Mouse (Mus musculus): ENCODE results near the gene Adh6a. TPM values are rescaled to one million over a fixed set of nuclear protein-coding genes. Genes with fewer than 3 reads are reported as not detected.

Gene Adh6a
- polyA plus RNA-seq, 1 experiment from 2014 or later = not detected

DNA sequence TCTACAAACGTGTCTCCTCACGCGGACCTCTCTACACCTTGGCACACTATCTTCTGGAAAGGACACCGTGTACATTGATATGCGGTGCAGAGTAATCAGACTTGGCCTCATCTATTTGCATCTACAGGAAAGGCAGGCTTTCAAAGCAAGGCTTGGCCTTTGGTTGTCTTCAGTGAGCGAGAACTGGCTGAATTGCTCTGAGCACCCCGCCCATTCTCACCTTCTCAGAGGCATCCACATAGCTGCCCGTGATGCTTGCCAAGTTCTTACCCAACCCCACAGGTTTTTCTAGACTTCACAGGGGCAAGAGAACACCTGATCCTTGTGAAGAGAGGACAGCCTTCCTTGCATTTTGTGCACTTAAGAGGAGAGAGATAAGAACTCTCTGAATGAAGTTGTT, 3.2 kb upstream of the Adh6a start:
- no peak for ATAC-seq
- WGBS (ENCODE audit: insufficient replicate concordance) = 79% methylated on average over 8 of the region's 8 CpGs
- DNase-seq = no peak

DNA sequence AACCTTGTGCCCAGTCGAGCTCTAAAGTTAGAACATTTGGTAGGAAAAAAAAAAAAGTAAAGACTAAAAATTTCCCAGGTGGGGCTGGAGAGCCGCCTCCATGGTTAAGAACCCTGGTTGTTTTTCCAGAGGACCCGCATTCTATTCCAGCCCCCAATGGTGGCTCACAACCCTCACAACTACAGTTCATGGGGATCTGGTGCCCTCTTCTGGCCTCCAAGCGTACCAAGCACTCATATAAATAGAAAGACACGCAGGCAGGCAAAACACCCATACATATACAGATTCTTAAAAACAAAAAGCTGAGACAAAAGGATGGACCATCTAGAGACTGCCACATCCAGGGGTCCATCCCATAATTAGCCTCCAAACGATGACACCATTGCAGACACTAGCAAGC, 2.1 kb upstream of the Adh6a start:
- TF ChIP-seq CTCF (IDR thresholded peaks at IDR 0.05; ENCODE audit: low read depth) = peak; percentile 38
- no peak for TF ChIP-seq EP300 (IDR thresholded peaks at IDR 0.05; ENCODE audit: low read depth)
- no peaks in the 10 kb centered on the region for H3K36me3 ChIP-seq (replicated peaks; ENCODE audit: insufficient read depth, low read length)
- DNase-seq = no peak
- no peak for ATAC-seq
- H3K4me3 ChIP-seq (ENCODE audit: low read depth, low read length) = no peak overlapping the region
- no peak overlapping the region for H3K9ac ChIP-seq (replicated peaks)
- no peaks in the 10 kb centered on the region for H3K27me3 ChIP-seq (ENCODE audit: insufficient read depth, low read length)
- no peak overlapping the region for H3K4me2 ChIP-seq (ENCODE audit: low read depth, low read length)
- peaks cover 4% of the 10 kb centered on the region; the same call in 1 of the 2 replicates for H3K4me1 ChIP-seq (ENCODE audit: insufficient read depth)
- H3K9me3 ChIP-seq (ENCODE audit: low read length) = no peaks in the 10 kb centered on the region
- no peak overlapping the region for H3K27ac ChIP-seq (ENCODE audit: low read depth)
- WGBS (ENCODE audit: insufficient replicate concordance) = 83% methylated on average over 6 of the region's 6 CpGs

More for the DNA sequence above, 3.2 kb upstream of the Adh6a start:
- Histone ChIP-seq H3K27ac (ENCODE audit: low read depth) (no peak overlapping the region), H3K4me2 (ENCODE audit: low read depth, low read length) (no peak overlapping the region), H3K36me3 (replicated peaks; ENCODE audit: insufficient read depth, low read length) (no peaks in the 10 kb centered on the region), H3K9me3 (ENCODE audit: low read length) (no peaks in the 10 kb centered on the region), H3K4me1 (ENCODE audit: insufficient read depth) (peaks cover 8% of the 10 kb centered on the region), H3K27me3 (ENCODE audit: insufficient read depth, low read length) (no peaks in the 10 kb centered on the region), H3K9ac (replicated peaks) (no peak overlapping the region), H3K4me3 (ENCODE audit: low read depth, low read length) (no peak overlapping the region)
- TF ChIP-seq EP300 (IDR thresholded peaks at IDR 0.05; ENCODE audit: low read depth) (no peak), CTCF (IDR thresholded peaks at IDR 0.05; ENCODE audit: low read depth) (no peak)

DNA sequence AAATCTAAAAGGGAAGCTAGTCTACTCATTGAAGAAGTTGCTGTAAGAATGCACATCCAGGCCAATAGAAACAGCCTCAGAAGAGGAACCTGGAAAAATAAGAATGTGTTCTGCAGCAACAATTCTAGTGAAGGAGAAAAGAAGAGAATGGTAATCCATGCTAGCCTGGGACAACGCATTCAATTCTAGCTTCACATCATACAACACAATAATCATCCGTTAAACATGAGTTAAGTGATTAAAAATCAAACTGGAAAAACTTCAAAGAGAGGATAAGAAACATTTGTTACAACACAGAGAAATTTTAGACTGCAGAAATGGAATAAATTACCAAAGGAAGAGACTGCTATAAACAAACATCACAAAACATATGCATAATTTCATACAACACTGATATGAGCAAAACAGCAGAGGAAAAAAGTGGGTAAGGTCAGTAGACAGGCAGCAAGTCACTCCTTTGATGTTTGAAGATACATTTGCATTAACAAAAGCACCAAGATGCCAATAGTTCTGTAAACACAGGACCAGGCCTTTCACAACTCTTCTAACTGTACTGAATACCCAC, 3.9 kb downstream of the Adh6a start:
- TF ChIP-seq EP300 (IDR thresholded peaks at IDR 0.05; ENCODE audit: low read depth) (no peak), CTCF (IDR thresholded peaks at IDR 0.05; ENCODE audit: low read depth) (no peak)
- H3K36me3 ChIP-seq (replicated peaks; ENCODE audit: insufficient read depth, low read length) = no peaks in the 10 kb centered on the region
- 75% methylated on average over 2 of the region's 2 CpGs for WGBS (ENCODE audit: insufficient replicate concordance)
- no peak overlapping the region for H3K27ac ChIP-seq (ENCODE audit: low read depth)
- no peaks in the 10 kb centered on the region for H3K4me1 ChIP-seq (ENCODE audit: insufficient read depth)
- no peaks in the 10 kb centered on the region for H3K9me3 ChIP-seq (ENCODE audit: low read length)
- DNase-seq (no peak), ATAC-seq (no peak)
- H3K27me3 ChIP-seq (ENCODE audit: insufficient read depth, low read length) = no peaks in the 10 kb centered on the region
- H3K4me2 ChIP-seq (ENCODE audit: low read depth, low read length) = no peak overlapping the region
- H3K9ac ChIP-seq (replicated peaks) = no peak overlapping the region
- H3K4me3 ChIP-seq (ENCODE audit: low read depth, low read length) = no peak overlapping the region

DNA sequence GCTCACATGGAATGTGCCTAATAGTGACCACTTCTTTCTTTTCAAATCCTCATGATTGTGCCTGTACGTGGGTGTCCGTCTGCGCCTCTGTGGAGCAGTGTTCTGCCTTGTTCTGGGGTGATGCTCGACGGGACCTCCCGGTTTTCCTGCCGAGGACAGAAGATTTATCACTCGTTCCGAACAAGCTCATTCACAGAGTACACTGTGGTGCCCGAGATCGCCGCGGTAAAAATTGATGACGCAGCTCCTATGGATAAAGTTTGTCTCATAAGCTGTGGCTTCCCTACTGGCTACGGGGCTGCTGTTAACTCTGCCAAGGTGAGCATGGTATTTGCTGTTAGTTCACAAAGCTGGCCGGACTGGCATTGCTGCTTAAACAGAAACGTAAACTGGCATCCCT, 11.9 kb downstream of the Adh6a start:
- Histone ChIP-seq H3K9me3 (ENCODE audit: low read length) (no peaks in the 10 kb centered on the region), H3K4me2 (ENCODE audit: low read depth, low read length) (no peak overlapping the region), H3K4me3 (ENCODE audit: low read depth, low read length) (no peak overlapping the region), H3K4me1 (ENCODE audit: insufficient read depth) (no peaks in the 10 kb centered on the region), H3K9ac (replicated peaks) (no peak overlapping the region), H3K27ac (ENCODE audit: low read depth) (no peak overlapping the region), H3K27me3 (ENCODE audit: insufficient read depth, low read length) (no peaks in the 10 kb centered on the region), H3K36me3 (replicated peaks; ENCODE audit: insufficient read depth, low read length) (no peaks in the 10 kb centered on the region)
- DNase-seq (no peak), ATAC-seq (no peak)
- TF ChIP-seq EP300 (IDR thresholded peaks at IDR 0.05; ENCODE audit: low read depth) (no peak), CTCF (IDR thresholded peaks at IDR 0.05; ENCODE audit: low read depth) (no peak)
- WGBS (ENCODE audit: insufficient replicate concordance) = 89% methylated on average over 17 of the region's 17 CpGs

DNA sequence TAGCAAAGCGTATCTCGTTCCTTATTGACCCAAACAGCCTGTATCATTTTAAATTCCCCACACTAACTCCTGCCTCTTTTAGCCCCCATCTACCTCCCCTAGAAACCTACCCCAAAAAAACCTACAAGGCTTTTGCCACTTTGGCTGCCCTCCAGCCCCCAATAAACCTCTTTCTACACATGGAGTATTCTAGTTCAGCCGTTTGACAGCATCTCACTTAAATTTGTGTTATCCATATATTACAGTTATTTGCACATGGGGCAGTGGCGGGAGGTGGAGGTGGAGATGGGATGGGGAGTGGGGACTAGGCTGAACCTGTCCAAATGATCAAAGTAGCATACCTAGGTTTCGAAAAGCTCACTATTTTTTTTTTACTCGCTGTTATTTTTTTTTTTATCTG, 12.4 kb downstream of the Adh6a start:
- H3K4me2 ChIP-seq (ENCODE audit: low read depth, low read length) = no peak overlapping the region
- ATAC-seq (no peak), DNase-seq (no peak)
- H3K4me3 ChIP-seq (ENCODE audit: low read depth, low read length) = no peak overlapping the region
- no peaks in the 10 kb centered on the region for H3K9me3 ChIP-seq (ENCODE audit: low read length)
- H3K27ac ChIP-seq (ENCODE audit: low read depth) = no peak overlapping the region
- WGBS (ENCODE audit: insufficient replicate concordance) = 77% methylated on average over 6 of the region's 6 CpGs
- H3K4me1 ChIP-seq (ENCODE audit: insufficient read depth) = no peaks in the 10 kb centered on the region
- no peak overlapping the region for H3K9ac ChIP-seq (replicated peaks)
- TF ChIP-seq EP300 (IDR thresholded peaks at IDR 0.05; ENCODE audit: low read depth) (no peak), CTCF (IDR thresholded peaks at IDR 0.05; ENCODE audit: low read depth) (no peak)
- H3K27me3 ChIP-seq (ENCODE audit: insufficient read depth, low read length) = no peaks in the 10 kb centered on the region
- no peaks in the 10 kb centered on the region for H3K36me3 ChIP-seq (replicated peaks; ENCODE audit: insufficient read depth, low read length)

DNA sequence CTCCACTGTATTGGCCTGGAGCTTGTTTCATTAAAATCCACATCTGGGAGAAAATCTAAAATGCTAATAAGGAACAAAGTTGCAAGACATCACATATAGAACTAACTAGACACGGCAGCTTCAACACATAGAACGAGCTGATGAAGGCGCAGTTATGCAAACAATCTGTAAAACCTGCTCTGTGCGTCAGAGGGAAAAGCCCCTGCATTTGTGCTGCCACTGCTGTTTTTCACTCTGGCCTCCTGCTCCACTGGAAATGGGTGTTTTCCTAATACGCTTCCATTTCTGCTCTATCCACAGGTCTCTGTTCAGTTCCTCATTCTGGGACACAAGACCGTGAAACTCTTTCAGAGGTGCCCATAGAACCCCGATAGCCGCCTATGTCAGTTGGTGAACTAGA, 20.8 kb downstream of the Adh6a start:
- no peak for DNase-seq
- no peak overlapping the region for H3K4me2 ChIP-seq (ENCODE audit: low read depth, low read length)
- TF ChIP-seq EP300 (IDR thresholded peaks at IDR 0.05; ENCODE audit: low read depth) (no peak), CTCF (IDR thresholded peaks at IDR 0.05; ENCODE audit: low read depth) (no peak)
- 73% methylated on average over 8 of the region's 8 CpGs for WGBS (ENCODE audit: insufficient replicate concordance)
- H3K27me3 ChIP-seq (ENCODE audit: insufficient read depth, low read length) = no peaks in the 10 kb centered on the region
- no peak overlapping the region for H3K4me3 ChIP-seq (ENCODE audit: low read depth, low read length)
- no peak overlapping the region for H3K27ac ChIP-seq (ENCODE audit: low read depth)
- no peak overlapping the region for H3K9ac ChIP-seq (replicated peaks)
- H3K36me3 ChIP-seq (replicated peaks; ENCODE audit: insufficient read depth, low read length) = no peaks in the 10 kb centered on the region
- ATAC-seq = no peak
- H3K9me3 ChIP-seq (ENCODE audit: low read length) = no peaks in the 10 kb centered on the region
- H3K4me1 ChIP-seq (ENCODE audit: insufficient read depth) = no peaks in the 10 kb centered on the region

DNA sequence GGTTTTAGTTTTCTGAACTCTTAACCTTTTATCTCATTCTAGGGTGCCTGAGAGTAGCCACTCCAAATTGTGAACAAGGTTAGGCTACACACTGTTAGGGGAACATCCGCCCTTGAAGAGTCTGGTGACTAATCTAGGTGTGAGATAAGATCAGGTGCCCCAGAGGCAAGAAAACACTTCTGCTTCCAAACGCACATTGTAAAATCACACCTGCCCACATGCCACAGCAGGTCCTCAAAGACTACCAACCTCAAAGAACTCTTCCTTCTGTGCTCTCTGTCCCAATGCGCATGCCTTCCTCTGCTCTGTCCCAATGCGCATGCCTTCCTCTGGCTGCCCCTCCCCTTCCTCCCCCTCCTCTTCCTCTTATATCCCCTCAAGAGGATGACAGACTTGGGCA, 21.2 kb downstream of the Adh6a start:
- H3K4me1 ChIP-seq (ENCODE audit: insufficient read depth) = no peaks in the 10 kb centered on the region
- H3K27me3 ChIP-seq (ENCODE audit: insufficient read depth, low read length) = no peaks in the 10 kb centered on the region
- H3K4me2 ChIP-seq (ENCODE audit: low read depth, low read length) = no peak overlapping the region
- DNase-seq (no peak), ATAC-seq (no peak)
- no peak overlapping the region for H3K9ac ChIP-seq (replicated peaks)
- H3K9me3 ChIP-seq (ENCODE audit: low read length) = no peaks in the 10 kb centered on the region
- TF ChIP-seq EP300 (IDR thresholded peaks at IDR 0.05; ENCODE audit: low read depth) (no peak), CTCF (IDR thresholded peaks at IDR 0.05; ENCODE audit: low read depth) (no peak)
- 60% methylated on average over 4 of the region's 4 CpGs for WGBS (ENCODE audit: insufficient replicate concordance)
- no peak overlapping the region for H3K27ac ChIP-seq (ENCODE audit: low read depth)
- H3K36me3 ChIP-seq (replicated peaks; ENCODE audit: insufficient read depth, low read length) = no peaks in the 10 kb centered on the region
- H3K4me3 ChIP-seq (ENCODE audit: low read depth, low read length) = no peak overlapping the region
